Mouse (Mus musculus): Measurements from ENCODE around the gene Iqcn. TPM values are rescaled to one million over a fixed set of nuclear protein-coding genes. Genes with fewer than 3 reads are reported as not detected.
A peak's percentile ranks its signal among the peaks of the same experiment; 100 is the strongest.

Iqcn gene
- not detected in 2 replicates for polyA plus RNA-seq (2012; ENCODE audit: insufficient read depth, insufficient read length, missing spikeins)

DNA sequence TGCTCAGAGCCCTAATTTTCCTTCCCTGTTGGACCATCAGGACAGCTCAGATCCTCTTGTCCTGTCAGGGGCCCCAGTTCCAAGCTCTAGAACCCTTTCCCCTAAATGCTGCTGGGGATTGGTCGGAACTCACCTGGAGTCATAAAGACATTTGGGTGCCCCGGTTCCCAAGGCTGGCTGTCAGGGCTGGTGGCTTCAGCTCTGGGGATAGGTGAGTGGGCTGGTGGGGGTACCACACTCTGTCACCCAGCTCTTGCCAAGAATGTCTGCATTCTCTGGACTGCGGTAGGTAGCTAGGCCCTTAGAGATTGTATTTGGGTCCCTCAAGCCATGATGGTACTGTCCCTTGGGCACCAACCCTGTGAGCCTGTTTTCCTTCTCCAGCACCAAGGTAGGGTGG lies at the start of gene Iqcn:
TSS of gene Iqcn (plus strand) at position 171 of the 400 bp plus-strand sequence.
- Histone ChIP-seq H3K27ac (ENCODE audit: insufficient read depth, low read depth, low read length) (no peak within 1 kb of the TSS), H3K4me3 (ENCODE audit: insufficient read depth, low read length) (no peak within 1 kb of the TSS), H3K4me1 (ENCODE audit: control insufficient read depth, insufficient read depth, low read length) (peaks cover 9% of the 10 kb centered on the region)
- TF ChIP-seq POLR2A (IDR thresholded peaks at IDR 0.05; ENCODE audit: borderline replicate concordance, low read depth, low read length) = no peak
- TF ChIP-seq CTCF (IDR thresholded peaks at IDR 0.05; ENCODE audit: low read depth, low read length) = no peak

DNA sequence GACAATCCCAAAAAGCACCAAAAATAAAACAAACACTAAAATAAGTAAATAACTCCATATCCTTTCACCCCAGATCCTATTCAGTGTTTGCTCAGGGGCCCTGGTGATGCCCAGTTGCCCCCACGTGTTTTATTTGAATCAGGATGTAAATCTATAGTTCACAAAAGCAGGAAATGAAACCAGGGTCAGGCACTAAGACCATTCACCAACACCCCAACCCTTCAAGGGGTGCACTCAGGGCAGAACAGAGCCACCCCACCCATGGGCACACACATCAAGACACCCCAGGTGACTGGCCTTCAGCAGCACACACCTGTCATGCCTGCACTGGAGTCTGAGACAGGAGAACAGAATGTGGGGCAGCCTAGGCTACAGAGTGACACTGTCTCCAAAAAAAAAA lies 49.1 kb upstream of the Iqcn start:
- Histone ChIP-seq H3K4me3 (ENCODE audit: insufficient read depth, low read length) (no peak overlapping the region), H3K27ac (ENCODE audit: insufficient read depth, low read depth, low read length) (peak overlapping the region; percentile 66), H3K4me1 (ENCODE audit: control insufficient read depth, insufficient read depth, low read length) (peaks cover 45% of the 10 kb centered on the region)
- TF ChIP-seq POLR2A (IDR thresholded peaks at IDR 0.05; ENCODE audit: borderline replicate concordance, low read depth, low read length) (no peak), CTCF (IDR thresholded peaks at IDR 0.05; ENCODE audit: low read depth, low read length) (no peak)

DNA sequence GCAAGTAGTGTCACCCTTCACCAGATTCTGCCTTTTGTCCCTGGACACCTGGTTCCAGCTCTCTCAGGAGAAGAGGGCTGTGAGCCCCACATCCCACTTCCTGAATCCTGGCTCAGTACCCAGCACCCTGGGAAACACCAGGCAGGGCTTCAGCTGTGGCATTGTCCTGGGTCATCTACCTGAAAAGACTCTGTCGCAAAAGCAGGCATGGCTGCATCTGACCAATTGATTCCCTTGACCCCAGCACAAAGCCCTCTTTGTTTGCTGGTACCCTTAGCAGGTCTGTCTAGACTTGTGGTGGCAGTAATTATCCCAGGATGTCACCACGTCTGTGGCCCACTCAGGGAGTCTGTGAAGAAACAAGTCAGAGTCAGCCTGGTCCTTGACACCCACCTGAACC lies 47.8 kb upstream of the Iqcn start:
- no peak overlapping the region for H3K27ac ChIP-seq (ENCODE audit: insufficient read depth, low read depth, low read length)
- TF ChIP-seq POLR2A (IDR thresholded peaks at IDR 0.05; ENCODE audit: borderline replicate concordance, low read depth, low read length) (no peak), CTCF (IDR thresholded peaks at IDR 0.05; ENCODE audit: low read depth, low read length) (no peak)
- H3K4me3 ChIP-seq (ENCODE audit: insufficient read depth, low read length) = no peak overlapping the region
- H3K4me1 ChIP-seq (ENCODE audit: control insufficient read depth, insufficient read depth, low read length) = peaks cover 40% of the 10 kb centered on the region

DNA sequence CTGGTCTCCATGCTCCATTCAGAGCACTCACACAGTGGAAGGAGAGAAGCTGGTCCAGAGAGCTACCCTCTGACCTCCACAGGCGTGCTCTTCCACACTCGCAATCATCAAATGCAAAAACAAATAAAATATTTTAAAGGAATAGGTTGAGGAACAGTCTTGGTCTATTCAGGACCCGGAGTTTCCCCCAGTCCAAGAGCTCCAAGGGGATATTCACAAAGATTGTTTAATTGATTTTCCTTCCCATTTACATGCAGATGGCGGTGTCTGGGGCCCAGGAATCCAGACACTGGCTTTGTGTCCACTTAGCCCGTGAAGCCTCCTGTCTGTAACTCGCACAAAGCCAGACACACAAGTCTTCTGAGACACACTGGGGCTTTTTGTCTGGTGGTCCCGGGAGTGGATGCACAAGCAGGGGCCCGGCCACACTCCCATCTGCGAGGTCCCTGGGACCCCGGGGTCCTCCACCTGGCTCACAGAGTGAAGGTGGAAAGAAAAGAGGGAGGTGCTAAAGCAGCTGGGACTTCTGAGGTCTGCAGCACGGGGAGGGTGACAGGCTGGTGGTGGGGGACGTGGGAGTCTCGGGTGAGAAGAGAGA lies 47.0 kb upstream of the Iqcn start:
- Histone ChIP-seq H3K4me1 (ENCODE audit: control insufficient read depth, insufficient read depth, low read length) (peaks cover 41% of the 10 kb centered on the region), H3K4me3 (ENCODE audit: insufficient read depth, low read length) (no peak overlapping the region), H3K27ac (ENCODE audit: insufficient read depth, low read depth, low read length) (no peak overlapping the region)
- TF ChIP-seq CTCF (IDR thresholded peaks at IDR 0.05; ENCODE audit: low read depth, low read length) (no peak), POLR2A (IDR thresholded peaks at IDR 0.05; ENCODE audit: borderline replicate concordance, low read depth, low read length) (no peak)

DNA sequence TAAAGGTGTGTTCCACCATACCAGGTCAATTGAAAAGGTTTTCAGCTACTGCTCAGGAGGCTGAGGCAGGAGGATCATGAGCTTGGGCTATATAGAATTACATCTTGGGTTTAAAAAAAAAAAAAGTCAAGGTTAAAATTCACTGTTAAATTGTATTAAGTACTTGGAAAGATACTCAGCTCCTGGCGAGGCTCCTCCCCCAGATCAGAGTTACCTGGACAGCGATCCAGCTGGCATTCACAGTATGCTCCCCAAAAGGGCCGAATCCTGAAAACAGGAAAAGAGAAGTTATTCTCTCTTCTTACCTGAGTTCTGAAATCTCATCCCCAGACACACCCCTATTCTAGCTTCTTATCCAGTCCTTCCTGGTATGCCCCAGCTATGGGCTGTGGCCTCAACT lies 46.0 kb upstream of the Iqcn start:
- H3K27ac ChIP-seq (ENCODE audit: insufficient read depth, low read depth, low read length) = no peak overlapping the region
- no peak for TF ChIP-seq POLR2A (IDR thresholded peaks at IDR 0.05; ENCODE audit: borderline replicate concordance, low read depth, low read length)
- TF ChIP-seq CTCF (IDR thresholded peaks at IDR 0.05; ENCODE audit: low read depth, low read length) = no peak
- no peak overlapping the region for H3K4me3 ChIP-seq (ENCODE audit: insufficient read depth, low read length)
- H3K4me1 ChIP-seq (ENCODE audit: control insufficient read depth, insufficient read depth, low read length) = peaks cover 41% of the 10 kb centered on the region

DNA sequence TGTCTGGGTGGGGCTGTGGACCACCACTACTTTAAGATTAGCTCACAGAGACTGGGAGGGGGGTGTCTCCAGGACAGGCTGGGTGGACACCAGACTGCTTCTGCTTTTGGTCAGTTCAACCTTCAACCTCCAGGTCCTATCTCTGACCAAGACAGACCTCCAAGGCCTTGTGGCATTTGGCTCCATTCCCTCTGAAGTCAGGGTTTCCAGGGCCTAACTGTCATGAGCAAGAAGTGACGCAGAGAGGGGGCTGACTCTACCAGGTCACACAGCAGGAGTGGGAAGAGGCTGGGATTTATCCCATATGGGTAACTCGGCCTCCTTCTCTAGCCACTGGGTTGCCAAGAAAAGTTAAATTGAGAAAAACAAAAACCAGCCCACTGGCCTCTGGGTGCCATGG lies 45.5 kb upstream of the Iqcn start:
- no peak overlapping the region for H3K27ac ChIP-seq (ENCODE audit: insufficient read depth, low read depth, low read length)
- peaks cover 38% of the 10 kb centered on the region for H3K4me1 ChIP-seq (ENCODE audit: control insufficient read depth, insufficient read depth, low read length)
- peak overlapping the region; percentile 94; the same call in 1 of the 2 replicates for H3K4me3 ChIP-seq (ENCODE audit: insufficient read depth, low read length)
- TF ChIP-seq CTCF (IDR thresholded peaks at IDR 0.05; ENCODE audit: low read depth, low read length) (no peak), POLR2A (IDR thresholded peaks at IDR 0.05; ENCODE audit: borderline replicate concordance, low read depth, low read length) (no peak)

DNA sequence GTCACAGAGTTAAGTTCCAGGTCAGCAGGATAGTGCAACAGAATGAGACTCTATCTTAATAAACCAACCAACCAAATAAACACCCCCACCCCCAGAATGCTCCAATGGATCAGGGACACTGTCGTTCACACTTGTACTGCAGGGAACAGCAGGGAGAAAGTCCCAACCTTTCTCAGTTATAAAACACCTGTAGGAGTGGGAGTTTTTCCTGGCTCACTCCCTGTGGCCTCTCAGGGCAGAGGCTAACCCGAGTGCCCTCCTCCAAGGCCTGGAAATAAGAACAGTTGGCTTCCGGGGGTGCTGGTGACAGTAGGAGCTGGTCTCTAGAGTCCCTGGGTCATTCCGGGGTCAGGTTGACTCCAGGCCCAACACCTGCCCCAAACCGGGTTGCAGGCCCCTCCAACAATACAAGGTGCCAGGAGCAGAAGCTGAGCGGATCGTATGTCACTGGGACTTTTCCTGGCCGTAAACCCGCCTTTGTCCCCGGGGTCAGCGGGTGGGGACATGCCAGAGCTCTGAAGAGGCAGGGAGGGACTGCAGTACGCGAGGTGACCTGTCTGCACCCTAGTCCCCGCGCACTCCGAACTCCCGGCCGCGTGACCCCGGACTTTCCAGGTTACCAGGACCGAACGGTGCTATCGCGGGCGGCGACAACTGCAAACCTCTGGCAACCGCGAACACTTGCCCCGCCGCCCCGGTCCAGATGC lies 44.2 kb upstream of the Iqcn start:
- peak overlapping the region; percentile 53 for H3K27ac ChIP-seq (ENCODE audit: insufficient read depth, low read depth, low read length)
- peaks cover 31% of the 10 kb centered on the region for H3K4me1 ChIP-seq (ENCODE audit: control insufficient read depth, insufficient read depth, low read length)
- no peak for TF ChIP-seq POLR2A (IDR thresholded peaks at IDR 0.05; ENCODE audit: borderline replicate concordance, low read depth, low read length)
- H3K4me3 ChIP-seq (ENCODE audit: insufficient read depth, low read length) = peak overlapping the region; percentile 94

DNA sequence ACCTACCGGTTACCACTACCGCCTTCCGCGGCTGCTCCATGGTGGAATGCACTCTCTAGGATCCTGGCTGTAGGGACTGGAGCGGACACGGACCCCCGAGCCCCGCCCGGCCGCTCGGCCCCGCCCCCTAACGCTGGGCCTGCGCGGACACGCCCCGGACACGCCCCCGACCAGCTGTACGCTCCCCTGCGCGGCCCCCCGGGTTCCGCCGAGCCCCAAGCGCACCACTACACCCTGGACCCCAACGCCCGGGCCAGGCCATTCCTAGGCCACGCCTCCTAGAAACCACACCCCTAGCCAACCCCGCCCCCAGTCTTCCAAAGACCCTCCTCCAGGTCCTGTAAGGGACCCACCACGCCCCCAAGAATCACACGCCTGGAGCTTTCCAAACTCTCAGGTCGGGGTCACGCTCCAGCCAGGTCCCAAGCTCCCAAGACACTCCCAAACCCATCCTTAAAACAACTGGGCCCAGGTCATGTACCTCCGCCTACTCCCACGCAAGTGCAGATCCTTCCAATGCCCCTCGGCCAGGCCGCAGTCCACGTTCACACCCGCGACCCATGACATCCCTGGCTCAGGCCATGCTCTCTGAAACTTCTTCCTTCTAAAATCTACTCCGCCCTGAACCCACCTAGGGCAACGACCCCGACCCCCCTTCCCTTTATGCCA lies 43.5 kb upstream of the Iqcn start:
- TF ChIP-seq POLR2A (IDR thresholded peaks at IDR 0.05; ENCODE audit: borderline replicate concordance, low read depth, low read length) = no peak
- no peak for TF ChIP-seq CTCF (IDR thresholded peaks at IDR 0.05; ENCODE audit: low read depth, low read length)

DNA sequence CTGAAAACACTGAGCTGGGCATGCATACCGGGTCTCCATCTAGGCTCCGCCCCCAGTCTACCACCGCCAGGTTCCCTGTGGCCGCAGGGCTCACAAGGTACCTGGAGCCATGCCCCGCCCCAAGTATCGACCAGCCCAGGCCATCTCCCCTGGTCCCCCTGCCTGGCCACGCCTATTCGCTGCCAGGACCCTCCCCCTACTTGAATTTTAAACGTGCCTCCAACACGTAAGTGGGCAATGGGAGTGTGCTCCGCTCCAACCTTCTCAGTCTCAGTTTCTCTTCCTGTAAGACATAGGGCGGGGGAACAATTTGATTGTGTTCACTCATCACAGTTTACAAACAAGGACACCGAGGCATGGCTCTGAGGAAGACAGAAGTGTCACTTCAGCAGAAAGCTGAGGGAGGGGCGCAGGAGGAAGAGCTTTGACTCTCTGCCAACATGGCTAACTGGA lies 43.0 kb upstream of the Iqcn start, which contains the start of gene Pgpep1:
TSS of gene Pgpep1 (minus strand) at position 116 of the 453 bp plus-strand sequence.
- TF ChIP-seq POLR2A (IDR thresholded peaks at IDR 0.05; ENCODE audit: borderline replicate concordance, low read depth, low read length) (no peak), CTCF (IDR thresholded peaks at IDR 0.05; ENCODE audit: low read depth, low read length) (no peak)
- H3K4me1 ChIP-seq (ENCODE audit: control insufficient read depth, insufficient read depth, low read length) = peaks cover 20% of the 10 kb centered on the region
- H3K27ac ChIP-seq (ENCODE audit: insufficient read depth, low read depth, low read length) = peak within 1 kb of the TSS; percentile 53
- H3K4me3 ChIP-seq (ENCODE audit: insufficient read depth, low read length) = peak within 1 kb of the TSS; percentile 94

More for the DNA sequence above, 43.5 kb upstream of the Iqcn start:
- peak overlapping the region; percentile 94 for H3K4me3 ChIP-seq (ENCODE audit: insufficient read depth, low read length)
- peak overlapping the region; percentile 53 for H3K27ac ChIP-seq (ENCODE audit: insufficient read depth, low read depth, low read length)
- H3K4me1 ChIP-seq (ENCODE audit: control insufficient read depth, insufficient read depth, low read length) = peaks cover 24% of the 10 kb centered on the region

DNA sequence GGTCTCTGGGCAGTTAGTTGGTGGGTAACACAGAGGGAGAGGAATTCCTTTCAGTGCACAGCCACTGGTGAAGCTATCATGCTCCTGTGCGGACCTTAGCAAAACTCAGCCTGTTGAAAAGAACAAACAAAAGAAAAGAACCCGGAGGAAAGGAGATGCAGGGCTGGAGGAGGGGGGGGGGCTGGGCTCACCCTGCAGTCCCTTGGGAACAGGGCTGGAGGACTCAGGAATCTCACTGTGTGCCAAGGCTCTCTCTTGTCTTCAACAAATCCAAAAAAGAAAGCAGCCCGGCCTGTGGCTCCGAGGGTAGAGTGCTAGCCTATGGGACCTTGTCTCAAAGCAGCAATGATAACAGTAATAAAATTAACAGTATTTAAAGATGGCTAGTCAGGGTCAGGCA lies 39.6 kb upstream of the Iqcn start:
- peaks cover 8% of the 10 kb centered on the region for H3K4me1 ChIP-seq (ENCODE audit: control insufficient read depth, insufficient read depth, low read length)
- TF ChIP-seq CTCF (IDR thresholded peaks at IDR 0.05; ENCODE audit: low read depth, low read length) (no peak), POLR2A (IDR thresholded peaks at IDR 0.05; ENCODE audit: borderline replicate concordance, low read depth, low read length) (no peak)
- H3K27ac ChIP-seq (ENCODE audit: insufficient read depth, low read depth, low read length) = no peak overlapping the region
- no peak overlapping the region for H3K4me3 ChIP-seq (ENCODE audit: insufficient read depth, low read length)
